Mouse (Mus musculus) CH12.LX (cell line): ENCODE measurements around the gene Cdh18. TPM values are rescaled to one million over a fixed set of nuclear protein-coding genes. Genes with fewer than 3 reads are reported as not detected.

Source experiments
- DNase-seq: peaks from one replicate; pipeline ENCODE4 v3.0.0-alpha.2; 2013; ENCODE audit errors: extremely low read depth
- H3K27ac ChIP-seq: 2 replicates; pipeline ENCODE4 v1.5.1; 2012; ENCODE audit warnings: low read depth, mild to moderate bottlenecking, control low read depth, moderate library complexity; ENCODE audit not compliant: insufficient read depth
- H3K27me3 ChIP-seq: replicated peaks from 2 replicates; pipeline ENCODE3; 2012; ENCODE audit warnings: inconsistent platforms
- H3K36me3 ChIP-seq, 2 experiments: replicated peaks in 1 of 2; 2 replicates each; pipeline versions ENCODE3 to v1.6.1; 2012; ENCODE audit warnings: inconsistent platforms in 1 of 2, low read length in 1 of 2, mild to moderate bottlenecking in 1 of 2, mixed read lengths in 1 of 2, moderate library complexity in 1 of 2; ENCODE audit not compliant: control insufficient read depth in 1 of 2, insufficient read depth in 1 of 2
- H3K4me1 ChIP-seq, 2 experiments: 2 replicates each; pipeline ENCODE4 v1.6.1; 2012; ENCODE audit warnings: inconsistent platforms in 1 of 2, moderate library complexity in 1 of 2; ENCODE audit not compliant: insufficient read depth in 2 of 2, control insufficient read depth in 1 of 2
- H3K4me2 ChIP-seq: 2 replicates; pipeline ENCODE4 v1.6.1; 2012; ENCODE audit warnings: low read depth, mild to moderate bottlenecking, control low read depth; ENCODE audit not compliant: poor library complexity, insufficient read depth, severe bottlenecking
- H3K4me3 ChIP-seq, 3 experiments: fragments of 150-350 bp in 1 of 3; sonication (generic) in 1 of 3; replicated peaks in 1 of 3; 2 replicates each; pipeline versions ENCODE3 to v1.5.1; 2011 to 2012; ENCODE audit warnings: low read depth in 2 of 3, low read length in 2 of 3, mild to moderate bottlenecking in 2 of 3, moderate library complexity in 2 of 3, control low read depth in 1 of 3, improper control_type of control experiment in 1 of 3, inconsistent platforms in 1 of 3, mixed read lengths in 1 of 3; ENCODE audit not compliant: poor library complexity in 1 of 3
- H3K79me2 ChIP-seq: replicated peaks from 2 replicates; pipeline ENCODE4 v1.6.1; 2012; ENCODE audit warnings: mild to moderate bottlenecking, moderate library complexity; ENCODE audit not compliant: control insufficient read depth, poor library complexity, insufficient read depth, severe bottlenecking; ENCODE audit errors: extremely low read depth
- H3K9ac ChIP-seq: 2 replicates; pipeline ENCODE4 v1.6.1; 2012; ENCODE audit warnings: low read depth, mild to moderate bottlenecking, control low read depth, moderate library complexity; ENCODE audit not compliant: insufficient read depth
- H3K9me3 ChIP-seq: replicated peaks from 2 replicates; pipeline ENCODE3; 2012; ENCODE audit warnings: low read length, inconsistent platforms, mixed read lengths
- BHLHE40 ChIP-seq: IDR thresholded peaks from 2 replicates; pipeline ENCODE4 v1.6.1; 2011; ENCODE audit warnings: mild to moderate bottlenecking, low read depth, low read length, improper control_type of control experiment
- CHD1 ChIP-seq: IDR thresholded peaks from 2 replicates; pipeline ENCODE4 v1.6.1; 2012; ENCODE audit warnings: low read depth, low read length, improper control_type of control experiment, inconsistent platforms
- CHD2 ChIP-seq: IDR thresholded peaks from 2 replicates; pipeline ENCODE4 v1.6.1; 2011; ENCODE audit warnings: low read length, improper control_type of control experiment
- CTCF ChIP-seq, 2 experiments: IDR thresholded peaks in 1 of 2; conservative IDR thresholded peaks in 1 of 2; 2 replicates each; pipeline ENCODE4 v1.5.1; 2011 to 2012; ENCODE audit warnings: low read depth in 2 of 2, low read length in 2 of 2, improper control_type of control experiment in 1 of 2, inconsistent platforms in 1 of 2, mild to moderate bottlenecking in 1 of 2, moderate library complexity in 1 of 2
- E2F4 ChIP-seq: IDR thresholded peaks from 2 replicates; pipeline ENCODE4 v1.6.1; 2011; ENCODE audit warnings: low read depth, low read length, improper control_type of control experiment; ENCODE audit not compliant: insufficient replicate concordance
- ELF1 ChIP-seq: IDR thresholded peaks from 2 replicates; pipeline ENCODE4 v1.6.1; 2014; ENCODE audit warnings: low read depth, mild to moderate bottlenecking, inconsistent platforms, low read length, improper control_type of control experiment
- EP300 ChIP-seq: IDR thresholded peaks from 2 replicates; pipeline ENCODE4 v1.6.1; 2011; ENCODE audit warnings: low read length, improper control_type of control experiment
- IRF4 ChIP-seq: IDR thresholded peaks from 2 replicates; pipeline ENCODE4 v1.6.1; 2014; ENCODE audit warnings: low read depth, mild to moderate bottlenecking, inconsistent platforms, low read length, improper control_type of control experiment
- JUN ChIP-seq: IDR thresholded peaks from 2 replicates; pipeline ENCODE4 v1.6.1; 2011; ENCODE audit warnings: low read depth, mild to moderate bottlenecking, low read length, improper control_type of control experiment, moderate library complexity; ENCODE audit not compliant: insufficient read depth
- JUND ChIP-seq: conservative IDR thresholded peaks from 2 replicates; pipeline ENCODE4 v1.6.1; 2011; ENCODE audit warnings: low read depth, low read length, improper control_type of control experiment
- MAFK ChIP-seq: IDR thresholded peaks from 2 replicates; pipeline ENCODE4 v1.6.1; 2011; ENCODE audit warnings: low read length, improper control_type of control experiment; ENCODE audit not compliant: insufficient replicate concordance
- MEF2A ChIP-seq: IDR thresholded peaks from 2 replicates; pipeline ENCODE4 v1.6.1; 2014; ENCODE audit warnings: low read depth, mild to moderate bottlenecking, inconsistent platforms, low read length, improper control_type of control experiment, borderline replicate concordance
- MYC ChIP-seq: IDR thresholded peaks from 2 replicates; pipeline ENCODE4 v1.6.1; 2011; ENCODE audit warnings: low read depth, mild to moderate bottlenecking, improper control_type of control experiment, low read length
- NELFE ChIP-seq: IDR thresholded peaks from 2 replicates; pipeline ENCODE4 v1.6.1; 2011; ENCODE audit warnings: low read depth, low read length, improper control_type of control experiment
- PAX5 ChIP-seq: IDR thresholded peaks from 2 replicates; pipeline ENCODE4 v1.6.1; 2012; ENCODE audit warnings: low read length, inconsistent platforms, mixed read lengths
- POLR2A ChIP-seq: IDR thresholded peaks from 2 replicates; pipeline ENCODE4 v1.6.1; 2011; ENCODE audit warnings: low read depth, mild to moderate bottlenecking, improper control_type of control experiment, low read length
- RAD21 ChIP-seq: IDR thresholded peaks from 2 replicates; pipeline ENCODE4 v1.6.1; 2011; ENCODE audit warnings: low read depth, mild to moderate bottlenecking, low read length, improper control_type of control experiment, moderate library complexity
- RCOR1 ChIP-seq: conservative IDR thresholded peaks from 2 replicates; pipeline ENCODE4 v1.6.1; 2012; ENCODE audit warnings: low read depth, mild to moderate bottlenecking, inconsistent platforms, low read length, improper control_type of control experiment
- SIN3A ChIP-seq: IDR thresholded peaks from 2 replicates; pipeline ENCODE4 v1.6.1; 2012; ENCODE audit warnings: low read length, improper control_type of control experiment, inconsistent platforms
- SMC3 ChIP-seq: IDR thresholded peaks from 2 replicates; pipeline ENCODE4 v1.6.1; 2011; ENCODE audit warnings: low read depth, low read length, improper control_type of control experiment
- TBP ChIP-seq: conservative IDR thresholded peaks from 2 replicates; pipeline ENCODE4 v1.6.1; 2011; ENCODE audit warnings: low read depth, low read length, improper control_type of control experiment
- TCF12 ChIP-seq: IDR thresholded peaks from 2 replicates; pipeline ENCODE4 v1.6.1; 2014; ENCODE audit warnings: low read depth, mild to moderate bottlenecking, inconsistent platforms, low read length, improper control_type of control experiment
- UBTF ChIP-seq: IDR thresholded peaks from 2 replicates; pipeline ENCODE4 v1.6.1; 2012; ENCODE audit warnings: low read depth, mild to moderate bottlenecking, inconsistent platforms, low read length, improper control_type of control experiment, moderate library complexity
- ZC3H11A ChIP-seq: IDR thresholded peaks from 2 replicates; pipeline ENCODE4 v1.6.1; 2012; ENCODE audit warnings: low read depth, mild to moderate bottlenecking, inconsistent platforms, low read length, improper control_type of control experiment
- ZMIZ1 ChIP-seq: IDR thresholded peaks from 2 replicates; pipeline ENCODE4 v1.6.1; 2012; ENCODE audit warnings: low read depth, mild to moderate bottlenecking, inconsistent platforms, low read length, improper control_type of control experiment
- ZNF384 ChIP-seq: IDR thresholded peaks from 2 replicates; pipeline ENCODE4 v1.6.1; 2012; ENCODE audit warnings: low read depth, low read length, improper control_type of control experiment, inconsistent platforms
- dilution Hi-C: fragments of 300-500 bp; cut with MboI; formaldehyde crosslinking; loops from 2 replicates; pipeline ENCODE4 v1.14.3; 2020; ENCODE audit warnings: low sequenced_read_pairs; ENCODE audit not compliant: extremely low pct_unique_long_range_greater_than_20kb, extremely low pct_ligation_motif_present
- in situ Hi-C: fragments of 300-500 bp; cut with MboI; formaldehyde crosslinking; loops from 3 replicates; pipeline ENCODE4 v1.14.3; 2019; ENCODE audit warnings: low sequenced_read_pairs, low pct_ligation_motif_present, low pct_unique_long_range_greater_than_20kb, mixed read lengths
- polyA plus RNA-seq: library from polyadenylated mRNA; unstranded; fragments of >175 nt; gene quantifications from 2 replicates; pipeline ENCODE4 v1.2.1, GENCODE M21; 2012; ENCODE audit warnings: low read depth; ENCODE audit not compliant: insufficient read length
- total RNA-seq, 2 experiments: library from RNA; depleted of rRNA; stranded (reverse); fragments of 300-350 nt in 1 of 2; fragments of >200 nt in 1 of 2; gene quantifications; 2 replicates each; pipeline ENCODE4 v1.2.3; 2012 to 2014

Gene Cdh18
- total and polyA plus RNA-seq, 3 experiments, result not detected

DNA sequence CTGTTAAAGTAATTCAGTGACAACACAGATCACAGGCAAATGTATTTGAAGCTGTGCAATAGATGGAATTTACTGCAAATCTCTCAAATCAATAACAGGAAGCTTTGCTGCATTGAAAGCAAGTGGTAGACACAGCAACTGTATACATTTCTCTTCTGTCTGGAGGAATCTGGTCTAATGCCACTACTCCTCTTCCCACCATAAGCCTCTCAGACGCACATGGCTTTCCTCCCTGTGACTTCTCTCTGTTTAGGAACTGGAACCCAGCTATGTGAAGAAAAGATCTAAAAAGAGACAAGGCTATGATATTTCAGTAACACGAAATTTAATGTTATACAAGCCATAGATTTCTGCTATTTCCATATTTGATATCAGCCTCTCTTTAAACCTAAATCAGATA lies 13.0 kb upstream of the Cdh18 start:
- H3K4me2 ChIP-seq, result no peak overlapping the region
- no peaks in the 10 kb centered on the region for H3K27me3 ChIP-seq
- no peak for DNase-seq
- H3K9me3 ChIP-seq, result peaks cover 24% of the 10 kb centered on the region
- no peak overlapping the region for H3K9ac ChIP-seq
- no peak overlapping the region for H3K4me3 ChIP-seq
- TF ChIP-seq CHD2 (no peak), JUN (no peak), UBTF (no peak), ELF1 (no peak), IRF4 (no peak), SIN3A (no peak), MEF2A (no peak), BHLHE40 (no peak), MAFK (no peak), TCF12 (no peak), POLR2A (no peak), ZMIZ1 (no peak), MYC (no peak), E2F4 (no peak)
- in situ Hi-C loops, result no loop called here
- H3K36me3 ChIP-seq, result no peaks in the 10 kb centered on the region
- H3K27ac ChIP-seq, result no peak overlapping the region
- dilution Hi-C loops, result no loop called here
- H3K4me1 ChIP-seq, result no peaks in the 10 kb centered on the region
- H3K79me2 ChIP-seq, result no peaks in the 10 kb centered on the region

DNA sequence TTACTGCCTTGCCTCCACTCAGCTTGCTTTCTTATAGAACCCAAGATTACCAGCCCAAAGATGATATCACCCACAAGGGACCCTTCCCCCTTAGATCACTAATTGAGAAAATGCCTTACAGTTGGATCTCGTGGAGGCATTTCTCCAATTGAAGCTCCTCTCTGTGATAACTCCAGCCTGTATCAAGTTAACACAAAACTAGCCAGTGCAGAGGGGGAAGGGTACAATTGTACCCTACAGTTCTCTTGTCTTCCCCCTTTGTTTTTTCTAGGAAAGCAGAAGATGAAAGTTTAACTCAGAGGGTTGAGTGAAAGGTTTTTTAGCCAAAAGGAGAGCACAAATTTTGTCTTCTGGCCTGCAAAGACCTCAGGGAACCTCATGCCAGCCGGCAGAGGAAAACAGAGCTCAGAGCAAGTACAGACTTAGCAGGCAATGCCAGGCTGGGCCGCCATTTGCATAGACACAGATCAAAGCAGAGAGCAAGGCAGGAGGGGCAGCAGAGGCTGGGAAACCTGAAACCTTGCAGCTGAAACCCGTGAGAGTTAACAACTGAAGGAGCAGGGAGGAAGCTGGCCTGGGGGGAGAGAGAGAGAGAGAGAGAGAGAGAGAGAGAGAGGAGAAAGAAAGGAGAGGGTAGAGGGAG lies 29.3 kb downstream of the Cdh18 start:
- no peak overlapping the region for H3K27ac ChIP-seq
- no peak overlapping the region for H3K4me2 ChIP-seq
- no peak overlapping the region for H3K4me3 ChIP-seq
- no peaks in the 10 kb centered on the region for H3K36me3 ChIP-seq
- dilution Hi-C loops, result no loop called here
- H3K9me3 ChIP-seq, result peaks cover 49% of the 10 kb centered on the region
- no peaks in the 10 kb centered on the region for H3K4me1 ChIP-seq
- no peaks in the 10 kb centered on the region for H3K79me2 ChIP-seq
- no peak overlapping the region for H3K9ac ChIP-seq
- no peaks in the 10 kb centered on the region for H3K27me3 ChIP-seq
- no peak for DNase-seq
- in situ Hi-C loops, result no loop called here
- TF ChIP-seq RCOR1 (no peak), TBP (no peak), MAFK (no peak), NELFE (no peak), SIN3A (no peak), TCF12 (no peak), JUN (no peak), ZNF384 (no peak), EP300 (no peak), SMC3 (no peak), CTCF (conservative IDR thresholded peaks at IDR 0.05 in 1 of 2, IDR thresholded peaks at IDR 0.05 in 1 of 2; ENCODE audit: low read depth in 2 of 2, low read length in 2 of 2) (no peak), JUND (no peak), ELF1 (no peak), ZC3H11A (no peak), PAX5 (no peak), RAD21 (no peak), CHD1 (no peak), CHD2 (no peak)
